Mouse (Mus musculus) kidney, adult 18-20 months (tissue): ENCODE data around the gene Mas1.

Experiments used
- DNase-seq: peaks from one replicate; pipeline ENCODE4 v3.0.0; 2021

Gene Mas1

GRCm38 (mm10) chr17:12815885-12816284 lies 52.1 kb downstream of the Mas1 start:
- DNase-seq: no peak

GRCm38 (mm10) chr17:12814502-12814901 lies 53.4 kb downstream of the Mas1 start:
- no peak for DNase-seq

GRCm38 (mm10) chr17:12810973-12811303 lies 57.0 kb downstream of the Mas1 start:
- DNase-seq: no peak

GRCm38 (mm10) chr17:12810103-12810972 lies 57.6 kb downstream of the Mas1 start:
- DNase-seq: peak; percentile 83

GRCm38 (mm10) chr17:12808851-12809250 lies 59.1 kb downstream of the Mas1 start:
- DNase-seq: no peak

- DNase-seq: no peak
Observed at GRCm38 (mm10) chr17:12804584-12805445, 63.1 kb downstream of the Mas1 start.

GRCm38 (mm10) chr17:12801861-12802540 lies 65.9 kb downstream of the Mas1 start:
- DNase-seq: peak; percentile 35

- DNase-seq: no peak
Observed at GRCm38 (mm10) chr17:12799368-12800275, 68.3 kb downstream of the Mas1 start.

- DNase-seq: no peak
Observed at GRCm38 (mm10) chr17:12798571-12798970, 69.4 kb downstream of the Mas1 start.

GRCm38 (mm10) chr17:12797427-12798029 lies 70.4 kb downstream of the Mas1 start:
- no peak for DNase-seq

- DNase-seq: no peak
Observed at GRCm38 (mm10) chr17:12796633-12797032, 71.3 kb downstream of the Mas1 start.

GRCm38 (mm10) chr17:12793660-12794406 lies 74.1 kb downstream of the Mas1 start:
- peak; percentile 72 for DNase-seq

- DNase-seq: peak; percentile 80
Observed at GRCm38 (mm10) chr17:12792422-12793206, 75.3 kb downstream of the Mas1 start.

GRCm38 (mm10) chr17:12791420-12791819 lies 76.5 kb downstream of the Mas1 start:
- no peak for DNase-seq

- DNase-seq: no peak
Observed at GRCm38 (mm10) chr17:12791079-12791406, 76.9 kb downstream of the Mas1 start.
